Comparison of ENCODE assay signal across 22 mouse cellular contexts in the genomic region with DNA sequence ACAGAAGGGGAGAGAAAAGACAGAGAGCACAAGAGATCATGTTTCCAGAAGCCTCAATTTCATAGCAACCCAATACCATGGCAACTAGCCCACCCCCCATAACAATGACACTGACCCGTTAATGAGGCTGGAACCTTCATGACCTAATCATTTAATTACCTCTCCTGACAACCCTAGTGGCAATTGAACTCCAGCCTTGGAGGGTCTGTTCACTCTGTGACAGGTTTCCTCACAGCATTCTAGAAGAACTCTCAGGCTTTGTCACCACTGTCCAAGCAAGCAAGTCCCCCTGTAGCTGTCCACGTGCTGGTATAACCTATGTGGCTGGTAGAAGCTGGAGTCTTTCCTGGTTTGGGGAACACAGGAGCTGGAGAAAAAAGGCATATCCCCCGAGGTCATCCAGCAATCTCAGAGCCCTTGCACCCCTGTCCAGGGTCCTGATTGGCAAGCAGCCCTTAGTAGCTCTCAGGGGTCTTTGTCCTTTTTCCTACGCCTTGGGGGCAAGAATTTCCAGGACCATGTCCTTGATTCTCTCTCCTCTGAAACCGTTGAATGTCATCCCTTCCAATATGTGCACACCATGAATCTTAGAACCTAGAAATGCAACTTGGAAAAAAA. TPM values are rescaled to one million over a fixed set of nuclear protein-coding genes. Genes with fewer than 3 reads are reported as not detected.
DNase-seq lines count a peak whose midpoint lies in the region; ATAC-seq lines count a peak whose summit lies in the region.
"Had no signal": no experiment of that assay in that cellular context is flagged by ENCODE, and none has a peak within 500 bp of the region (broad histone marks: within the 10 kb centered on the region; RNA-seq: fewer than 3 reads in every experiment).

No protein-coding gene starts in this region.

- 13% methylated on average over 5 of the region's 5 CpGs for WGBS in forebrain, embryonic 11.5 days
- 18% methylated on average over 5 of the region's 5 CpGs for WGBS in forebrain, embryonic 13.5 days
- 27% methylated on average over 5 of the region's 5 CpGs for WGBS in neural tube, embryonic 15.5 days
- 30% methylated on average over 5 of the region's 5 CpGs for WGBS in embryonic facial prominence, embryonic 11.5 days

- H3K4me1 ChIP-seq in forebrain, embryonic 11.5 days (replicated peaks; ENCODE audit: control insufficient read depth, insufficient read depth, low read length) = peaks cover 3% of the 10 kb centered on the region; the same call in 1 of the 2 replicates
- peaks cover 36% of the 10 kb centered on the region for H3K4me1 ChIP-seq in forebrain, embryonic 13.5 days
- H3K4me1 ChIP-seq in neural tube, embryonic 15.5 days = peaks cover 8% of the 10 kb centered on the region
- no peaks in the 10 kb centered on the region for H3K4me1 ChIP-seq in embryonic facial prominence, embryonic 11.5 days (ENCODE audit: control insufficient read depth, insufficient read depth, low read length)
- H3K4me1 ChIP-seq: embryonic facial prominence, embryonic 13.5 days had no signal

- H3K27ac ChIP-seq in forebrain, embryonic 11.5 days (ENCODE audit: low read depth, low read length) = no peak overlapping the region
- H3K27ac ChIP-seq in forebrain, embryonic 13.5 days = no peak overlapping the region
- no peak overlapping the region for H3K27ac ChIP-seq in neural tube, embryonic 15.5 days (replicated peaks)
- no peak overlapping the region for H3K27ac ChIP-seq in embryonic facial prominence, embryonic 11.5 days (replicated peaks; ENCODE audit: low read depth, low read length)
- H3K27ac ChIP-seq: embryonic facial prominence, embryonic 13.5 days; limb, embryonic 15.5 days; neural tube, embryonic 12.5 days had no signal

- peak; percentile 62 for DNase-seq in forebrain, embryonic 11.5 days (ENCODE audit: low spot score)
- DNase-seq in neural tube, embryonic 10.5 days (ENCODE audit: extremely low spot score, low spot score) = peak; percentile 33
- peak; percentile 72 for DNase-seq in embryonic facial prominence, embryonic 11.5 days (ENCODE audit: low spot score)
- no peak for DNase-seq in cerebellum, adult 8-10 months
- no peak for DNase-seq in right cerebral cortex, postnatal 25 days
- DNase-seq in layer of hippocampus, adult 8-10 months (ENCODE audit: low spot score in 2 of 2) = no peak
- DNase-seq: adrenal gland, postnatal 36 days; cerebellum, adult 9-11 months; kidney, adult 8-10 months; lung, postnatal 14 days; thymus, postnatal 36 days had no signal

- H3K4me3 ChIP-seq in forebrain, embryonic 11.5 days (ENCODE audit: low read depth, low read length) = no peak overlapping the region
- no peak overlapping the region for H3K4me3 ChIP-seq in forebrain, embryonic 13.5 days
- H3K4me3 ChIP-seq in neural tube, embryonic 15.5 days (replicated peaks) = no peak overlapping the region
- no peak overlapping the region for H3K4me3 ChIP-seq in embryonic facial prominence, embryonic 11.5 days (ENCODE audit: low read depth, low read length)
- H3K4me3 ChIP-seq: embryonic facial prominence, embryonic 13.5 days; heart, embryonic 12.5 days; limb, embryonic 15.5 days; neural tube, embryonic 12.5 days had no signal

- H3K4me2 ChIP-seq in forebrain, embryonic 11.5 days (ENCODE audit: low read depth, low read length, severe bottlenecking) = no peak overlapping the region
- H3K4me2 ChIP-seq in forebrain, embryonic 13.5 days = no peak overlapping the region
- no peak overlapping the region for H3K4me2 ChIP-seq in neural tube, embryonic 15.5 days
- H3K4me2 ChIP-seq in embryonic facial prominence, embryonic 11.5 days (ENCODE audit: low read depth, low read length) = no peak overlapping the region
- H3K4me2 ChIP-seq: embryonic facial prominence, embryonic 13.5 days; heart, embryonic 12.5 days; limb, embryonic 15.5 days; neural tube, embryonic 12.5 days had no signal

- H3K36me3 ChIP-seq in forebrain, embryonic 11.5 days (ENCODE audit: control insufficient read depth, insufficient read depth, low read length) = no peaks in the 10 kb centered on the region
- no peaks in the 10 kb centered on the region for H3K36me3 ChIP-seq in forebrain, embryonic 13.5 days (ENCODE audit: poor library complexity, severe bottlenecking)
- no peaks in the 10 kb centered on the region for H3K36me3 ChIP-seq in neural tube, embryonic 15.5 days
- no peaks in the 10 kb centered on the region for H3K36me3 ChIP-seq in embryonic facial prominence, embryonic 11.5 days (replicated peaks; ENCODE audit: control insufficient read depth, insufficient read depth, low read depth, low read length)
- H3K36me3 ChIP-seq: embryonic facial prominence, embryonic 13.5 days; heart, embryonic 12.5 days; limb, embryonic 15.5 days; neural tube, embryonic 12.5 days had no signal

- no peak overlapping the region for H3K9ac ChIP-seq in forebrain, embryonic 11.5 days (ENCODE audit: low read length)
- H3K9ac ChIP-seq in forebrain, embryonic 13.5 days = no peak overlapping the region
- H3K9ac ChIP-seq in neural tube, embryonic 15.5 days (replicated peaks) = no peak overlapping the region
- H3K9ac ChIP-seq in embryonic facial prominence, embryonic 11.5 days (replicated peaks; ENCODE audit: low read length) = no peak overlapping the region
- H3K9ac ChIP-seq: embryonic facial prominence, embryonic 13.5 days; heart, embryonic 12.5 days; limb, embryonic 15.5 days; neural tube, embryonic 12.5 days had no signal

- H3K9me3 ChIP-seq in forebrain, embryonic 11.5 days (ENCODE audit: control insufficient read depth, low read length) = no peaks in the 10 kb centered on the region
- no peaks in the 10 kb centered on the region for H3K9me3 ChIP-seq in forebrain, embryonic 13.5 days (replicated peaks)
- H3K9me3 ChIP-seq in neural tube, embryonic 15.5 days (replicated peaks) = no peaks in the 10 kb centered on the region
- no peaks in the 10 kb centered on the region for H3K9me3 ChIP-seq in embryonic facial prominence, embryonic 11.5 days (replicated peaks; ENCODE audit: control insufficient read depth, low read length)
- H3K9me3 ChIP-seq: embryonic facial prominence, embryonic 13.5 days; heart, embryonic 12.5 days; limb, embryonic 15.5 days; neural tube, embryonic 12.5 days had no signal

- ATAC-seq in forebrain, embryonic 11.5 days (replicated peaks; ENCODE audit: low FRiP score) = peak; percentile 64; the same call in 1 of the 2 replicates
- ATAC-seq in forebrain, embryonic 13.5 days = no peak
- ATAC-seq in neural tube, embryonic 15.5 days (ENCODE audit: low FRiP score) = no peak
- ATAC-seq in embryonic facial prominence, embryonic 11.5 days (replicated peaks; ENCODE audit: insufficient number of reproducible peaks, low FRiP score, low TSS enrichment, low read depth) = no peak

- H3K27me3 ChIP-seq in forebrain, embryonic 11.5 days (ENCODE audit: control insufficient read depth, insufficient read depth, low read length) = no peaks in the 10 kb centered on the region
- H3K27me3 ChIP-seq in forebrain, embryonic 13.5 days = 0 out of 2 replicates have a peak, but pooled peaks cover 4% of the 10 kb centered on the region
- H3K27me3 ChIP-seq in neural tube, embryonic 15.5 days (replicated peaks) = no peaks in the 10 kb centered on the region
- H3K27me3 ChIP-seq in embryonic facial prominence, embryonic 11.5 days (ENCODE audit: control insufficient read depth, insufficient read depth, low read length) = no peaks in the 10 kb centered on the region
- H3K27me3 ChIP-seq: embryonic facial prominence, embryonic 13.5 days; limb, embryonic 15.5 days; neural tube, embryonic 12.5 days had no signal

RNA-seq across cellular contexts. Expression of a gene that starts 23.5 kb away (rescaled TPM):
- not detected in 2 replicates for polyA plus RNA-seq in forebrain, embryonic 11.5 days (2014; fragmentation: Nextera tagmentation; extraction: Ambion mirVana)
- 0.18 and 0.31 TPM in 2 replicates for polyA plus RNA-seq in forebrain, embryonic 13.5 days (2015; fragmentation: Nextera tagmentation; extraction: Ambion mirVana)
- polyA plus RNA-seq in neural tube, embryonic 15.5 days (2015; fragmentation: Nextera tagmentation; extraction: Ambion mirVana) = 0.14 and 1.3 TPM in 2 replicates
- polyA plus RNA-seq in embryonic facial prominence, embryonic 11.5 days (2014; fragmentation: Nextera tagmentation; extraction: Ambion mirVana) = 0.14 and 0.20 TPM in 2 replicates
- total RNA-seq in layer of hippocampus, adult 8-10 months (2022) = not detected
- total RNA-seq: adrenal gland, postnatal 36 days; heart, postnatal 25 days; layer of hippocampus, postnatal 10 days; left cerebral cortex, postnatal 10 days; megakaryocyte-erythroid progenitor cell, adult 5-6 weeks; midbrain, postnatal 0 days had no signal
- polyA plus RNA-seq: neural tube, embryonic 12.5 days had no signal

Comparison
In these comparisons a context has a peak if more than half of its experiments do, and no peak if none do; other contexts are left out.
1. DNase-seq: peak in forebrain, embryonic 11.5 days (single experiment), neural tube, embryonic 10.5 days (single experiment) and embryonic facial prominence, embryonic 11.5 days (single experiment); none in cerebellum, adult 8-10 months (single experiment), right cerebral cortex, postnatal 25 days (single experiment) and layer of hippocampus, adult 8-10 months (0 of 2).